Mouse (Mus musculus) heart, adult 2 months (tissue): ENCODE results near the gene Acsl1.

Experiments
- CTCF ChIP-seq: fragments of 200-600 bp; IDR thresholded peaks from 2 replicates; pipeline ENCODE4 v1.8.1; 2022; ENCODE audit warnings: antibody characterized with exemption, mild to moderate bottlenecking, moderate library complexity
- EP300 ChIP-seq: fragments of 200-500 bp; IDR thresholded peaks from 2 replicates; pipeline ENCODE4 v1.6.1; 2011; ENCODE audit warnings: low read depth, low read length, control low read depth; ENCODE audit not compliant: insufficient read depth

- TF ChIP-seq CTCF (no peak), EP300 (peak; percentile 73; the same call in 1 of the 2 replicates)
Observed at GRCm38 (mm10) chr8:46496852-46497251, 26.0 kb downstream of the Acsl1 start.
